Mouse (Mus musculus) lung, postnatal 0 days (tissue): ENCODE measurements around the gene Srp68. TPM values are rescaled to one million over a fixed set of nuclear protein-coding genes. Genes with fewer than 3 reads are reported as not detected.
A peak's percentile ranks its signal among the peaks of the same experiment; 100 is the strongest.

Experiments used
- ATAC-seq: fragments of 200-750 bp; cut with Nextera tagmentation; 2 replicates; pipeline ENCODE4 v1.8.0; 2017; ENCODE audit warnings: moderate library complexity
- DNase-seq: peaks from one replicate; pipeline ENCODE4 v3.0.0-alpha.2; 2016; ENCODE audit warnings: low spot score
- H3K27ac ChIP-seq: fragments of 300-500 bp; sonication (generic); 2 replicates; pipeline ENCODE4 v1.5.1; 2014; ENCODE audit warnings: antibody characterized with exemption, mild to moderate bottlenecking, low read length, mixed read lengths
- H3K27me3 ChIP-seq: fragments of 300-500 bp; sonication (generic); replicated peaks from 2 replicates; pipeline ENCODE4 v1.6.1; 2014; ENCODE audit warnings: low read length, mixed read lengths; ENCODE audit not compliant: insufficient read depth
- H3K36me3 ChIP-seq: fragments of 300-500 bp; sonication (generic); 2 replicates; pipeline ENCODE4 v1.6.1; 2014; ENCODE audit warnings: low read length, mixed read lengths; ENCODE audit not compliant: insufficient read depth
- H3K4me1 ChIP-seq: fragments of 300-500 bp; sonication (generic); 2 replicates; pipeline ENCODE4 v1.6.1; 2014; ENCODE audit warnings: antibody characterized with exemption, low read depth, low read length, mixed read lengths; ENCODE audit not compliant: insufficient read depth
- H3K4me2 ChIP-seq: fragments of 300-500 bp; sonication (generic); replicated peaks from 2 replicates; pipeline ENCODE4 v1.6.1; 2014; ENCODE audit warnings: low read depth, mild to moderate bottlenecking, low read length, moderate library complexity, mixed read lengths
- H3K4me3 ChIP-seq: fragments of 300-500 bp; sonication (generic); 2 replicates; pipeline ENCODE4 v1.5.1; 2014; ENCODE audit warnings: low read depth, low read length
- H3K9ac ChIP-seq: fragments of 300-500 bp; sonication (generic); replicated peaks from 2 replicates; pipeline ENCODE4 v1.6.1; 2014; ENCODE audit warnings: low read depth, mild to moderate bottlenecking
- H3K9me3 ChIP-seq: fragments of 300-500 bp; sonication (generic); 2 replicates; pipeline ENCODE4 v1.6.1; 2016; ENCODE audit warnings: low read length, mixed read lengths
- CTCF ChIP-seq: IDR thresholded peaks from 2 replicates; pipeline ENCODE4 v1.5.1; 2016; ENCODE audit warnings: antibody characterized with exemption, mild to moderate bottlenecking
- EP300 ChIP-seq: IDR thresholded peaks from 2 replicates; pipeline ENCODE4 v1.6.1; 2016; ENCODE audit warnings: antibody characterized with exemption, mild to moderate bottlenecking, control low read depth
- WGBS: fragments of 180-500 bp; shearing (Covaris S2); extraction: QIAGEN DNeasy Blood & Tissue Kit; methylation state at CpG from one replicate; pipeline ENCODE4 v1.1.7; 2014; 5-methylcytosine and 5-hydroxymethylcytosine counted together
- polyA plus RNA-seq: library from polyadenylated mRNA; unstranded; fragments of >200 nt; fragmentation: Nextera tagmentation; extraction: Ambion mirVana; gene quantifications from 2 replicates; pipeline ENCODE4 v1.2.1, GENCODE M21; 2015

Gene Srp68
- polyA plus RNA-seq, 1 experiment from 2014 or later: 43.0 TPM

GRCm38 (mm10) chr11:116290556-116290955, 16.5 kb upstream of the Srp68 start:
- TF ChIP-seq EP300: no peak
- no peak for TF ChIP-seq CTCF
- no peak overlapping the region for H3K4me2 ChIP-seq
- H3K27me3 ChIP-seq: no peaks in the 10 kb centered on the region
- 53% methylated on average over 8 of the region's 8 CpGs for WGBS
- H3K36me3 ChIP-seq: peaks cover 21% of the 10 kb centered on the region; the same call in 1 of the 2 replicates
- H3K9me3 ChIP-seq: no peaks in the 10 kb centered on the region
- H3K9ac ChIP-seq: no peak overlapping the region
- no peak overlapping the region for H3K4me3 ChIP-seq
- peak; percentile 11 for DNase-seq
- ATAC-seq: peak; percentile 16; the same call in 1 of the 2 replicates
- H3K27ac ChIP-seq: no peak overlapping the region
- no peaks in the 10 kb centered on the region for H3K4me1 ChIP-seq

- Histone ChIP-seq H3K4me3 (no peak overlapping the region), H3K27ac (no peak overlapping the region), H3K27me3 (peaks cover 17% of the 10 kb centered on the region), H3K9me3 (no peaks in the 10 kb centered on the region), H3K36me3 (peaks cover 15% of the 10 kb centered on the region; the same call in 1 of the 2 replicates), H3K9ac (no peak overlapping the region), H3K4me1 (no peaks in the 10 kb centered on the region), H3K4me2 (no peak overlapping the region)
- DNase-seq: no peak
- ATAC-seq: no peak
- TF ChIP-seq CTCF (no peak), EP300 (no peak)
- 78% methylated on average over 5 of the region's 5 CpGs for WGBS
Observed at GRCm38 (mm10) chr11:116287351-116287750, 13.3 kb upstream of the Srp68 start.

GRCm38 (mm10) chr11:116285770-116286191, 11.8 kb upstream of the Srp68 start:
- 0 out of 2 replicates have a peak, but pooled peaks cover 8% of the 10 kb centered on the region for H3K36me3 ChIP-seq
- H3K27me3 ChIP-seq: peaks cover 28% of the 10 kb centered on the region
- H3K9me3 ChIP-seq: no peaks in the 10 kb centered on the region
- peaks cover 5% of the 10 kb centered on the region; the same call in 1 of the 2 replicates for H3K4me1 ChIP-seq
- peak; percentile 72 for DNase-seq
- no peak for TF ChIP-seq CTCF
- TF ChIP-seq EP300: no peak
- 54% methylated on average over 7 of the region's 7 CpGs for WGBS
- no peak overlapping the region for H3K27ac ChIP-seq
- peak; percentile 73 for ATAC-seq
- H3K4me2 ChIP-seq: no peak overlapping the region
- no peak overlapping the region for H3K9ac ChIP-seq
- H3K4me3 ChIP-seq: no peak overlapping the region

GRCm38 (mm10) chr11:116283982-116284381, 10.0 kb upstream of the Srp68 start:
- no peak for ATAC-seq
- H3K9me3 ChIP-seq: no peaks in the 10 kb centered on the region
- 0 out of 2 replicates have a peak, but pooled peaks cover 3% of the 10 kb centered on the region for H3K36me3 ChIP-seq
- no peak overlapping the region for H3K9ac ChIP-seq
- H3K27me3 ChIP-seq: peaks cover 35% of the 10 kb centered on the region
- no peak for TF ChIP-seq EP300
- TF ChIP-seq CTCF: no peak
- WGBS: 37% methylated on average over 6 of the region's 6 CpGs
- H3K27ac ChIP-seq: no peak overlapping the region
- H3K4me2 ChIP-seq: no peak overlapping the region
- no peak overlapping the region for H3K4me3 ChIP-seq
- H3K4me1 ChIP-seq: peaks cover 5% of the 10 kb centered on the region; the same call in 1 of the 2 replicates
- no peak for DNase-seq

GRCm38 (mm10) chr11:116282912-116283521, 9.0 kb upstream of the Srp68 start:
- H3K27me3 ChIP-seq: peaks cover 35% of the 10 kb centered on the region
- no peak overlapping the region for H3K9ac ChIP-seq
- no peak overlapping the region for H3K27ac ChIP-seq
- H3K4me1 ChIP-seq: peaks cover 5% of the 10 kb centered on the region; the same call in 1 of the 2 replicates
- no peaks in the 10 kb centered on the region for H3K9me3 ChIP-seq
- no peak overlapping the region for H3K4me3 ChIP-seq
- TF ChIP-seq CTCF: no peak
- TF ChIP-seq EP300: no peak
- DNase-seq: no peak
- H3K4me2 ChIP-seq: no peak overlapping the region
- WGBS: 9% methylated on average over 48 of the region's 48 CpGs
- no peak for ATAC-seq
- 0 out of 2 replicates have a peak, but pooled peaks cover 3% of the 10 kb centered on the region for H3K36me3 ChIP-seq

- H3K27me3 ChIP-seq: peaks cover 35% of the 10 kb centered on the region
- H3K4me2 ChIP-seq: no peak overlapping the region
Observed at GRCm38 (mm10) chr11:116282089-116282488, 8.1 kb upstream of the Srp68 start.

More at GRCm38 (mm10) chr11:116282089-116282488, 8.1 kb upstream of the Srp68 start:
- Histone ChIP-seq H3K9me3 (no peaks in the 10 kb centered on the region), H3K27ac (no peak overlapping the region), H3K4me1 (peaks cover 5% of the 10 kb centered on the region; the same call in 1 of the 2 replicates), H3K9ac (no peak overlapping the region), H3K4me3 (no peak overlapping the region), H3K36me3 (no peaks in the 10 kb centered on the region)
- DNase-seq: peak; percentile 36
- ATAC-seq: no peak
- TF ChIP-seq CTCF (peak; percentile 42), EP300 (no peak)
- WGBS: 3% methylated on average over 11 of the region's 11 CpGs
